Mouse (Mus musculus): ENCODE measurements around the gene Wasf3. TPM values are rescaled to one million over a fixed set of nuclear protein-coding genes. Genes with fewer than 3 reads are reported as not detected.

Wasf3 gene
- total RNA-seq (2021) = under 1 TPM; 0.31 to 0.34 TPM
- polyA plus RNA-seq (2012; rRNA removed) = 0.74 and 0.79 TPM in 2 replicates
- long read RNA-seq = 0 reads

DNA sequence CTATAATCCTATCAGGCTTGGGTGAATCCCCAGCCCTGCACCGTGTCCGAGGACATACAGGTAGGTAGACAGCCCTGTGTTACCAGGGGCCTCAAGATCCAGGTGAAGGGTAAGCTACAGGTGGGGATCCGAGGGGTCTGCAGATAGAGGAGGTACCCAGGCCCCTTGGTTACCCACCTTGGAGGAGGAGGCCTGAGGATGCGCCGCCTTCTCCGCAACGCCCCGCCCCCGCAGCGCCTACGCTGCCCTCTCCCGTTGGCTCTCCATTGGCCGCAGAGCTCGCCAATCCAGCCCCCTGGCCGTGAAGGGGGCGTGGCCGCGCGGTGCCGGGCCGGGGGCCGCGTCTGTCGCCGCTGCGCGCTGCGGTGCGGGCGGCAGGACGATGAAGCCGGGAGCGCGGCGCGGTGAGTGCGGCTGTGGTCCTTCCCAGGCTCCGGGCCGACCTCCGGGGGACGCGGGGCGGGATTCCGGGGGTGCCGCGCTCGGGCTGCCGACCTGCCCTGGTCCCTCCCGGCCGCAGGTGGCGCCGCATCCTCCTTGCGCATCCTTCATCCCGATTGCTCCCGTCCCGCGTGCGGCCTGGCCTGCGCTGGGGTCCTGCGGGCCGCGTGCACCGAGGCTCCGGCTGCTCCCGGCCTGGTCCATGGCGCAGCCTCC is at the start of gene Wasf3:
Gene Wasf3, plus strand, starts transcription at position 51 of the 657 bp plus-strand sequence.
- intact Hi-C loops (cut with DNase I) = no loop called here
- DNase-seq = peak; percentile 30 to 34
- H3K36me3 ChIP-seq (ENCODE audit: control insufficient read depth, insufficient read depth, low read length) = no peaks in the 10 kb centered on the region
- H3K4me1 ChIP-seq (ENCODE audit: control insufficient read depth, insufficient read depth, low read length) = no peaks in the 10 kb centered on the region; the same call in 1 of the 2 replicates
- H3K79me2 ChIP-seq (replicated peaks; ENCODE audit: control insufficient read depth, insufficient read depth, low read length) = no peaks in the 10 kb centered on the region
- H3K9ac ChIP-seq (ENCODE audit: low read depth, low read length) = peak within 1 kb of the TSS; percentile 14; the same call in 1 of the 2 replicates
- no peak within 1 kb of the TSS for H3K27ac ChIP-seq
- H3K4me3 ChIP-seq = peak within 1 kb of the TSS; percentile 11; the same call in 1 of the 2 replicates
- TF ChIP-seq CTCF (IDR thresholded peaks at IDR 0.05) (no peak), EP300 (IDR thresholded peaks at IDR 0.05; ENCODE audit: insufficient read depth, low read depth, low read length) (no peak), POLR2A (IDR thresholded peaks at IDR 0.05; ENCODE audit: insufficient read depth, low read depth, low read length) (no peak)
- 2% methylated on average over 63 of the region's 66 CpGs for WGBS
- H3K27me3 ChIP-seq (ENCODE audit: control insufficient read depth, insufficient read depth, low read length) = peaks cover 6% of the 10 kb centered on the region

DNA sequence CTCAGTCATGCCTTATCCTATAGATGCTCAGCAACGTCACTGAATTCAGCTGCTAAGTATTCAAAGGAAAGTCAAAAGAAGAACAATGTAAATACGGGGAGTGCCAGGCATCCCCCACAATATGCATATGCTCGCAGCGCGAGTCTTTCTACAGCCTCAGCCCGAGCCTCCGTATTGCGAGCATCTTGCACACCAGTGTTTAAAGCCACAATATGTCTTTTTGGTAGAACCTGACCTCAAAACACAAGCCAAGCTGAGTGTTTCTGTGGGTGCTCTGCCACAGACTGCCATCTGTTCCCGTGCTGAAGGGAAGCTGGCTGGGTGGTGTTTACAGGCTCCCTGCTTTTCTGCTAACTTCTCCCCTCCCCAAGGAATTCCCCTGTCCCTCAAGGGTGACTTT is 46.7 kb upstream of the Wasf3 start:
- Histone ChIP-seq H3K4me1 (ENCODE audit: control insufficient read depth, insufficient read depth, low read length) (no peaks in the 10 kb centered on the region), H3K36me3 (ENCODE audit: control insufficient read depth, insufficient read depth, low read length) (no peaks in the 10 kb centered on the region), H3K79me2 (replicated peaks; ENCODE audit: control insufficient read depth, insufficient read depth, low read length) (no peaks in the 10 kb centered on the region), H3K27ac (no peak overlapping the region), H3K27me3 (ENCODE audit: control insufficient read depth, insufficient read depth, low read length) (0 out of 2 replicates have a peak, but pooled peaks cover 2% of the 10 kb centered on the region), H3K9ac (ENCODE audit: low read depth, low read length) (no peak overlapping the region), H3K4me3 (no peak overlapping the region)
- TF ChIP-seq CTCF (IDR thresholded peaks at IDR 0.05) (no peak), POLR2A (IDR thresholded peaks at IDR 0.05; ENCODE audit: insufficient read depth, low read depth, low read length) (no peak), EP300 (IDR thresholded peaks at IDR 0.05; ENCODE audit: insufficient read depth, low read depth, low read length) (no peak)
- no peak for DNase-seq
- intact Hi-C loops (cut with DNase I) = loop anchor here (10.0 kb wide), 1 partner anchor 153 kb away; the partner anchor contains the start of gene 1700001J03Rik
- WGBS = 65% methylated on average over 9 of the region's 9 CpGs

DNA sequence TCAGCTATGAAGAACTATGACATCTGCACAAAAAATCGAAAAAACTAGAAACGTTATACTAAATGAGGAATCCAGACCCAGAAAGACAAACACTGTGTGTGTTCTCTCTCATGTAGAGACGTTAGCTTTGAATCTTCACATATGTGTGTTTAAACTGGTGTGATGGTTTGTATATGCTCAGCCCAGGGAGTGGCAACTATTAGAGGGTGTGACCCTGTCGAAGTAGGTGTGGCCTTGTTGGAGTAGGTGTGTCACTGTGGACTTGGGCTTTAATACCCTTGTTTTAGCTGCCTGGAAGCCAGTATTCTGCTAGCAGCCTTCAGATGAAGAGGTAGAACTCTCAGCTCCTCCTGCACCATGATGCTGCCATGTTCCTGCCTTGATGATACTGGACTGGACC is 44.7 kb upstream of the Wasf3 start:
- 72% methylated on average over 4 of the region's 4 CpGs for WGBS
- Histone ChIP-seq H3K9ac (ENCODE audit: low read depth, low read length) (no peak overlapping the region), H3K4me1 (ENCODE audit: control insufficient read depth, insufficient read depth, low read length) (no peaks in the 10 kb centered on the region), H3K79me2 (replicated peaks; ENCODE audit: control insufficient read depth, insufficient read depth, low read length) (no peaks in the 10 kb centered on the region), H3K27ac (no peak overlapping the region), H3K4me3 (no peak overlapping the region), H3K27me3 (ENCODE audit: control insufficient read depth, insufficient read depth, low read length) (0 out of 2 replicates have a peak, but pooled peaks cover 2% of the 10 kb centered on the region), H3K36me3 (ENCODE audit: control insufficient read depth, insufficient read depth, low read length) (no peaks in the 10 kb centered on the region)
- TF ChIP-seq CTCF (IDR thresholded peaks at IDR 0.05) = no peak
- TF ChIP-seq POLR2A (IDR thresholded peaks at IDR 0.05; ENCODE audit: insufficient read depth, low read depth, low read length) = no peak
- no peak for TF ChIP-seq EP300 (IDR thresholded peaks at IDR 0.05; ENCODE audit: insufficient read depth, low read depth, low read length)
- intact Hi-C loops (cut with DNase I) = no loop called here
- no peak for DNase-seq

- no peak overlapping the region for H3K4me3 ChIP-seq
- intact Hi-C loops (cut with DNase I) = no loop called here
- H3K27ac ChIP-seq = no peak overlapping the region
- no peaks in the 10 kb centered on the region for H3K36me3 ChIP-seq (ENCODE audit: control insufficient read depth, insufficient read depth, low read length)
- TF ChIP-seq POLR2A (IDR thresholded peaks at IDR 0.05; ENCODE audit: insufficient read depth, low read depth, low read length) (no peak), EP300 (IDR thresholded peaks at IDR 0.05; ENCODE audit: insufficient read depth, low read depth, low read length) (no peak), CTCF (IDR thresholded peaks at IDR 0.05) (no peak)
- DNase-seq = no peak
- H3K9ac ChIP-seq (ENCODE audit: low read depth, low read length) = no peak overlapping the region
- H3K27me3 ChIP-seq (ENCODE audit: control insufficient read depth, insufficient read depth, low read length) = 0 out of 2 replicates have a peak, but pooled peaks cover 4% of the 10 kb centered on the region
- 89% methylated on average over 12 of the region's 12 CpGs for WGBS
- no peaks in the 10 kb centered on the region for H3K79me2 ChIP-seq (replicated peaks; ENCODE audit: control insufficient read depth, insufficient read depth, low read length)
- no peaks in the 10 kb centered on the region for H3K4me1 ChIP-seq (ENCODE audit: control insufficient read depth, insufficient read depth, low read length)
These were observed 39.7 kb upstream of the Wasf3 start for GRCm38 (mm10) chr5:146344911-146345686.

DNA sequence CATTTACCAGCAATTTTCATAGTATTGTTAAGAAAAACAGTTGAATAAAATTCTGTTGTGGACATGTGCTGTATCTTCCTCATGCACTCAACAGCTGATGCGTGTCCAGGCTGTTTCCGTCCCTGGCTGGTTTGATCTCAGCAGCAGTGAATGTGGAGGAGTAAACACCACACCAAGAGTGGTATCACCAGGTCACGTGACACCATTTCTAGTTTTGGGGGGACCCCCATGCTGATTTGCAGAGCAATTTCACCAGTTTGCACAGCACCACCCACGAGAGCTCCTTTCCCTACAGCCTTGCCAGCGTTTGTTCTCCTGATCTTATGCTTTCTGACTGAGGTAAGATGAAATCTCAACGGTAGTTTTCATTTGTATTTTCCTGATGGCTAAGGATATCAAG is 37.7 kb upstream of the Wasf3 start:
- H3K4me3 ChIP-seq = no peak overlapping the region
- intact Hi-C loops (cut with DNase I) = no loop called here
- TF ChIP-seq EP300 (IDR thresholded peaks at IDR 0.05; ENCODE audit: insufficient read depth, low read depth, low read length) (no peak), CTCF (IDR thresholded peaks at IDR 0.05) (no peak), POLR2A (IDR thresholded peaks at IDR 0.05; ENCODE audit: insufficient read depth, low read depth, low read length) (no peak)
- no peaks in the 10 kb centered on the region for H3K4me1 ChIP-seq (ENCODE audit: control insufficient read depth, insufficient read depth, low read length)
- WGBS = 69% methylated on average over 6 of the region's 6 CpGs
- no peaks in the 10 kb centered on the region for H3K79me2 ChIP-seq (replicated peaks; ENCODE audit: control insufficient read depth, insufficient read depth, low read length)
- no peak overlapping the region for H3K27ac ChIP-seq
- DNase-seq = no peak
- H3K36me3 ChIP-seq (ENCODE audit: control insufficient read depth, insufficient read depth, low read length) = no peaks in the 10 kb centered on the region
- 0 out of 2 replicates have a peak, but pooled peaks cover 4% of the 10 kb centered on the region for H3K27me3 ChIP-seq (ENCODE audit: control insufficient read depth, insufficient read depth, low read length)
- H3K9ac ChIP-seq (ENCODE audit: low read depth, low read length) = no peak overlapping the region

Measured in heart, adult 2 months (tissue).